Mouse (Mus musculus) layer of hippocampus, adult 2 months (tissue): ENCODE data around the gene Adam12. TPM values are rescaled to one million over a fixed set of nuclear protein-coding genes. Genes with fewer than 3 reads are reported as not detected.

Source experiments
- DNase-seq, 2 experiments: peaks; one replicate each; pipeline ENCODE4 v3.0.0; 2022; ENCODE audit warnings: low spot score in 2 of 2
- H3K27ac ChIP-seq: fragments of 200-600 bp; 2 replicates; pipeline ENCODE4 v1.8.1; 2022
- H3K4me3 ChIP-seq: fragments of 200-600 bp; 2 replicates; pipeline ENCODE4 v1.8.1; 2022; ENCODE audit warnings: mild to moderate bottlenecking
- CTCF ChIP-seq: fragments of 200-600 bp; conservative IDR thresholded peaks from 2 replicates; pipeline ENCODE4 v1.8.1; 2022; ENCODE audit warnings: antibody characterized with exemption, mild to moderate bottlenecking, moderate library complexity
- long read RNA-seq, 2 experiments: library from polyadenylated mRNA; stranded (forward); transcript quantifications; one replicate each; pipeline ENCODE4 v2.0.0; 2021; ENCODE audit warnings: borderline mapping rate in 2 of 2
- total RNA-seq, 2 experiments: library from RNA; stranded (reverse); gene quantifications; 2 replicates each; pipeline ENCODE4 v1.2.3; 2021

Gene Adam12
- 1 to 10 TPM; 7.8 to 9.0 TPM for total RNA-seq
- long read RNA-seq, experiment 1, full-length matches to known transcripts: 4 of 6 reads
- long read RNA-seq, experiment 1, partial matches to known transcripts: 1 of 6 reads
- long read RNA-seq, experiment 1, other reads (novel, unspliced or antisense): 1 of 6 reads
- long read RNA-seq, experiment 2, full-length matches to known transcripts: 2 of 3 reads
- long read RNA-seq, experiment 2, partial matches to known transcripts: 0 of 3 reads
- long read RNA-seq, experiment 2, other reads (novel, unspliced or antisense): 1 of 3 reads

DNA sequence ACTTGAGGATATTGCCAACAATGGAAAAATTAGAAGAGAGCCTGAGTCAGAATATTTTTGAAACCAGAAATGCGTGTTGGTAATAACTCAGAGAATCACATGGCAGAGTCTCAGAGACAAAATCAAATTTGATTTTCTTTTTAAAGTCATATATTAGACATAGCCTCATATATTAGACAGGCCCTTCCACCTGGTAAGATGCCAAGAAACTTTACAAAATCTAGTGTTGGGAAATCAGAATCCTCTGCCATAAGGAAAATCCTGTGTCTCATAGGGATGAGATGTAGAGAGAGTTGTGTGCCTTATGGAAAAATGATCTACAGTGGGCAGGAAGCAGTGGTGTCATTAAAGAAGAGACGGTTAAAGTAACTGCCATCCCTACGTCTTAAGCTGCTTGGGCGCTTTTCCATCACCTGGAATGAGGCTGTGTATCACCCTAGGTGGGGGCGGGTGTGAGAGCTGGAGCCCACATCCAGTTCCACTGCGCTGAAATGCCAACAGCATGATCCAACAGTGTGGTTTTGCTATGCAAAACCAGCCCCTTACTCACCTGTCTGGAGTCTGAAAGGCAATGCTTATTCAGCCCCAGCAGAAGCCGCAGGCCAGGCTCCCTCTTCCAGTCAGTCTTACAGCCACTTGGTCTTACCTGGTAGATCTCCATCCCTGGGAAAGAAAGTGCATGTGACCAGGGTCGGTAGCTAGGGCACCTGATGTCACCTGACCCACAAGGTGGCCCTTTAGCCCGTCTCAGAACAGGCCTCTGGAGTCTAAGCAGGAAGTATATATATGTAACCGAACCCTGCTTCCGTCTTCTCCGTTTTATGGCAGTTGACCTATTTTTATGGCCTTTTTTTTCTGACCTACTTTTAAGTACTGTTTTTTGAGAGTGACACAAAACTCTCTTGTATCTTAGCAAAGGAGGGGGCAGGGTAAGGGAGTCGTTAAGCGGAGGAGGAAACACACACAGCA lies at the start of gene Adam12:
TSS of gene Adam12 (minus strand) at position 769 of the 969 bp plus-strand sequence.
- TF ChIP-seq CTCF: no peak
- no peak within 1 kb of the TSS for H3K27ac ChIP-seq
- H3K4me3 ChIP-seq: no peak within 1 kb of the TSS
- DNase-seq: no peak

DNA sequence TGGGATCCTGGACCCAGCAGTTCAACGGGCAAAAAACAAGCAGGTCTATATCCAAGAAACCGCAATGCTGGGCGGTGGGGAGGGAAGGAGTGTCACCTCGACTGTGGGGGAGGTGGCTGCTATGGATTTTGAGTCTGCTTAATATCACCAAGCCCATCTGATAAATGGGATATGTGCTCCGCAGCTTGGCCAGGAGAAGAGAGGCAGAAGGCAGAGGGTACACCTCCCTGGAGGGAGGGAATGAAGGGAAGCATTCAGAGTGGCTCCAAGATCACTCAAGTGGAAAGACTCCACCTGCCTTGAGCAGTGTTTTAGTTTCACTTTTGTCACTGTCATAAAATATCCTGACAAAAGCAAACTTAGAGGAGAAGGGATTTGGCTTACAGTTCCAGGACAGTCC lies 41.0 kb upstream of the Adam12 start:
- Histone ChIP-seq H3K4me3 (no peak overlapping the region), H3K27ac (no peak overlapping the region)
- DNase-seq: no peak
- TF ChIP-seq CTCF: no peak

DNA sequence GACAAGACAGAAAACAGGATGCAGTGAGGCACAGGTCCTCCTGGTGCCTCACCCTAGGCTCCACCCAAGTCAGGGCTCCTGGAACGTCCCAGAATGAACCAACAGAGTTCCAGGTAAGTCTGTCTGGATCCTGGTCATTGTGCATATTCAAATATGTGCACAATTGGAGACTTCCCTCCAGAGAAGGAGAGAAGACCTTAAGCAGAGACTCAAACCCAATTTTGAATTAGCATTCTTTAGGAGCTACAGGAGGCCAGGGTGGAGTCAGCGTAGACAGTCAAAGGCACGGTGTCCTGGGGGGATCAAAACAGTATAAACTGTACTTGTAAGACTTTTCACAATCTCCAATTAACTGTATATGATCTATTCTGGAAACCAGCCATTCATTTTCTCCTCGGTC lies 40.5 kb upstream of the Adam12 start:
- H3K4me3 ChIP-seq: no peak overlapping the region
- H3K27ac ChIP-seq: no peak overlapping the region
- TF ChIP-seq CTCF: no peak
- DNase-seq: no peak

DNA sequence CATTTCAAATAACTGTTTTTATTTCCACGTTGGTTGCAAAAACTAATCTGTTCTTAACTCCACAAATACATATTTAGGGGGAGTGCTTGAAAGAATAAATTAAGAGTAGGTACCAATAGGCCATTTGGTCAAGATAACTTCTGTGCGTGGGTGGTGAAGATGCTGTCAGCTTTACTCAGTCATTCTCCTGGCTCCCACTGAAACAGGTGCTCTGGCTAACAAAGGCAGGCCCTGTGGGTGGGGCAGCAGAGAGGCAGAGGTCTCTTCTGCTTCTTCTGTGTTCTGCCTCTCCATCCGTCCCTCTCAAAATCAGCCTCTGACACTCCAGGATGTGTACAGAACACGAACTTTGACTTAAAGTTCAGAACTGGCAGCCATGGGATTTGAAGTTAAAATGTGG lies 33.8 kb upstream of the Adam12 start:
- Histone ChIP-seq H3K4me3 (no peak overlapping the region), H3K27ac (no peak overlapping the region)
- TF ChIP-seq CTCF: no peak
- DNase-seq: no peak

DNA sequence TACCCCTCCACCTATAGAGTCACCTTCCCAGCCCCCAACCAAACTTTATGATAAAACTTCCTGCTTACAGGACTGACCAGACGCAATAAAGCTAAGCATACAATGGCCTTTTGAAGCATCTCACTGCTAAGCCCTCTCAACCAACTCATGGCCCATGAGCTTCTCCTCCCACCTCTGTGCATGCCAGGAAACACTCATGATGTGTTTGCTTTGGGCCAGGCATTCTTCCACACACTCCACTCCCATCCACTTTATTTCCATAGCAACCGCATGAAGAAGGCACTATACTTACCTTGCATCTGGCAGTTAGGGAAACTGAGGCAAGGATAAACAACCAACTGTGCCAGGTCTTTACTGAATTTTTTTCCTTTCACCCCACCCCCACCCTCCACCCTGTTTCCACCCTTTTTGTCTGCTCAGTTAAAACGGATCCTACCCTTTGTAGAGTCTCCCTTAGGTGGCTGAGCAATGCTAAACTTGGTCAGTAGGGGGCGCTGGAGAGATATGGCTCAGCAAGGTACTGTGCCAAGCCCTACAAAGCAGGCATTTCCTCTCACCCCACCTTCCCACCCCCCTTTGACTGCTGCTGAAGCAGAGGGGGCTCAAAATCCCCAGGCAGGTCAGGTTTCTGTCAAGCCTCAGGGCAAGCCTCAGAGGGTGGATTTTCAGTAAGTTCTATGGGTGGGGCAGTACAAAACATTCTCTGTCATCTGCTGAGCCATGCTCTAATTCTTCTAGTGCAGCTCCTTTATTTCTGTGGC lies 31.4 kb upstream of the Adam12 start:
- Histone ChIP-seq H3K27ac (no peak overlapping the region), H3K4me3 (no peak overlapping the region)
- DNase-seq: peak; percentile 26 to 81
- TF ChIP-seq CTCF: peak; percentile 82

DNA sequence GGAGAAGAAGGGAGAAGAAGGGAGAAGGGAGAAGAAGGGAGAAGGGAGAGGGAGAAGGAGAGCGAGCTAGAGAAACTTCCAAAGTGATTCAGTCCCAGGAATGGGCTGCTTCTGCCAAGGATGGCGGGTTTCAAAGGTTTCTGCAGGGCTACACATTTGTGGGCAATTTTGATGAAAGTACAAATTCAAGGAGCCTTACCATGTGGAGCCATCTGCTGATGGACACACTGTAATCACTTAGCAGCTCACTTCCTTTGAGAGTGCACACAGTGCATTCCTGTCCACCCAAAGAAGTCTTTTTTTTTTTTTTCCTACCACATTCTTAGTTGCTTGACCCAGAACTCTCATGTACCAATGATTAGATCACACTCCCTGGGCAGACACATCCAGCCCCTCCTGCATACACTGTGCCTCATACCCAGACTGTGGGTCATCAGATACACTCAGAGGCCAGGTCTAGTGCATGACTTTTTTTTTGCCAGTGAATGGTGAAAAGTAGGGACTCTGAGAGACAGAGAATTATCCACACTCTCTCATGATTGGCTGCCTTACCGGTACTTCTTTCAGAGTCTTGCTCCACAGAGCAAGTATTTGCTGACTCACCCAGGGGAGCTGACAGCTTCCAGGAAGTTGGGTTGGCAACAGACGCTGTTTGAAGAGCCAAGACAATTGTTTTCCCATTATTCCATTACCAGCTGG lies 29.2 kb upstream of the Adam12 start:
- DNase-seq: peak; percentile 29 to 31
- H3K27ac ChIP-seq: no peak overlapping the region
- TF ChIP-seq CTCF: no peak; the same call in 1 of the 2 replicates
- H3K4me3 ChIP-seq: no peak overlapping the region

DNA sequence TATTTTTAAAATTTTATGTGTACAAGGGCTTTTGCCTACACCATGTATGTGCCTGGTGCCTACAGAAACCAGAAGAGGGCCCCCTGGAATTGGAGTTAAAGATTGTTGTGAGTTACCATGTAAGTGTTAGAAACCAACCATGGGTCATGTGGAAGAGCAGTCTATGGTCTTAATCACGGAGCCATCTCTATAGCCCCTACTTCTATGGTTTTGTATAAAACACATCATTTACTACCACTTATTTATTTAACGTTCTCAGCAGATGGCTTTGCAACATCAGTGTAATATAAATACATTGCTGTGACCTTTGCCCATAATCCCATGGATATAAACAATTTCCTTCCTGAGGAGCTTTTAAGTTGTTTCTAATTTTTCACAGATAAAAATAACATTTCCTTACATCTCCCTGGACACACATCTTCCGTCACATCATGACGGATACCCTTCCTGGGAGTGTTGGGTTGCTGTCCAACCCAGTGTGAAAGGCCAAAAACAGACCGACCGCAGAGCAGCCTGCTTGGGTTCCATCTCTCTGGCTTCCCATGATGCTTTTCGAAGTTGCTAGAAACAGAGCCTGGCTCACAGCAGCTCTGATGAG lies 18.4 kb upstream of the Adam12 start:
- no peak overlapping the region for H3K4me3 ChIP-seq
- H3K27ac ChIP-seq: no peak overlapping the region
- DNase-seq: no peak
- TF ChIP-seq CTCF: no peak

DNA sequence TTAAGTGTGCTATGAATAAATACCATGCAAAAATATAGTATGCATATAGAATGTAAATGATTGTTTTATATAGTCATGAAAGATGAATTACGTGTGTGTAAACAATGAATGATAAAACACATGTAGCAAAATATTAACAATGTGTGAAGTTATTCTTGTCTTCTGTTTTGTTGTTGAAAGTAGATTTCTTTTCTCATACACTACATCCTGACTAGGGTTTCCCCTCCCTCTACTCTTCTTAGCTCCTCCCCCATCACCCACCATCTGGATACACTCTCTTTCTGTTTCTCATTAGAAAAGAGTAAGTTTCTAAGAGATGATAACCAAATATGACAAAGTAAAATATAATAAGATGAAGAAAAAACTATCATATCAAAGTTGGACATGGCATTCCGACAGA lies 16.1 kb upstream of the Adam12 start:
- no peak overlapping the region for H3K27ac ChIP-seq
- DNase-seq: no peak
- no peak for TF ChIP-seq CTCF
- H3K4me3 ChIP-seq: no peak overlapping the region

DNA sequence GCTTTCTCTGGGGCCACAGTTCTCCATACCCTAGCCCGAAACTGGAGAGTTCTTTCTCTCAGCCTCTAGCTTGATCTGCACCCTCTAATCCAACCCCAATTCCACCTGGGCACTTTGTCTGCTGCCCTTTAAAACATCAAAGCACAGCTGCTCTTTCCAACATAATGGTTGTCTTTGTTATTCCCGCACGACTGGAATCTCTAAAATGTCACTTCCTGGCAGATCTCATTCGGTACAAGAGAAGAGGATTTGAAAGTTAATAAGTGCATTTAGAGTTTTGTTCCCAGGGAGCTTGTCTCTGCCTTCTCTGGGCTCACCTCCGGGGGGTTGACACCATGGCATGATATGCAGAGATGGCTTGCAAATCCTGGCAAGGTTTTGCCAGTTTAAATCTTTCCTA lies 14.7 kb upstream of the Adam12 start:
- no peak for DNase-seq
- Histone ChIP-seq H3K4me3 (no peak overlapping the region), H3K27ac (no peak overlapping the region)
- no peak for TF ChIP-seq CTCF

DNA sequence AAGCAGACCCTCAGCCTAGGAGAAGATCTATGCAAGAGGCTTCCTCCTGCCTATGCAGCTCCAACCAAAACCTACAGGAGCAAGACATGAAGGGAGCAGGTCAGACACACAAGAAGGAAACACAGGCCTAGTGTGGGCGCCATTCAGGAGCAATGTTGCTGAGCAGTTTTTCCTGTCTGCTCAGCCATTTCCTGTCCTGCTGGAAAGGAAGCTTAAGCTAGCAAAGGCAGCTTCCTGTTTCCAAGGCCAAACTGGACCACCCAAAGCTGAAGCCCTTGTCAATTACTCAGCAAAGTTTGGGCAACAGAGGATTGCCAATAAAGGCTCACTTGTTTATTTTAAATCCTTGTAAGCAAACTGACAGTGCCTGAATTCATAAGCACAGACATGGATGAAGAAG lies 10.8 kb upstream of the Adam12 start:
- no peak for DNase-seq
- no peak for TF ChIP-seq CTCF
- Histone ChIP-seq H3K27ac (no peak overlapping the region), H3K4me3 (no peak overlapping the region)

DNA sequence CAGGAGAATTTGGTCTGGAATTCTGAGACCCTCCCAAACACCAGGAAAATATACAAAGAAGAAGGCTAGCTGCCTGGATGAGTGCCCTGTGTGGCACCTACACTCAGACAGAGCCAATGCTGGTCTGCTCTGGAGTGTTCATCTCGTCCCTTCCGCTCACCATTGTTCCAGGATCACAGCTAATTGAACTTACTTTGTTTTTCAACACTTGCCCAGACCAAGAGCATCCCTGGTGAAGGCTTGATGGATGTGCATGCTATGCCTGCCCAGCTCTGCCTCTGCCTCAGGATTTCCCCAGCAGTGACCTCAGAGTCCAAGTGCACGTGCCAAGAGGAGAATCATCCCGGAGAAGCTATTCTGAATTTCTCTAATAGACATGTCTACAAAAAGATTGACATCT lies 9.3 kb upstream of the Adam12 start:
- no peak for TF ChIP-seq CTCF

DNA sequence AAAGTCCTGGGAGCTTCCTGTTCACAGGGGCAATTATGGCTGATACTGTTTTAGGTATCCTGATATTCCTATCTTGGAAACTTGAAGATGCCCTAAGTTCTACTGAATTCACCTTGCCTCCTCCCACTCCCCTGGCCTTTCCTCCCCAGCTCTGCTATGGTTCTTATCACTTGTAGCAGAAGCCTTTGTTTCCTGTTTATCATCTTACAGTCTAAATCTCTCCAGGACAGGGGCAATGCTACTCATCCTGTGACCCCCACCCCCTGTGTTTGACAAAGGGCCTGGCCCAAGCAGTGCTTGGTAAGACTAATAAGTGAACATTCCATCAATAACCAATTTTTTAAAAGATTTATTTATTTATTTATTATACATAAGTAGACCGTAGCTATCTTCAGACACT lies 8.6 kb upstream of the Adam12 start:
- no peak for TF ChIP-seq CTCF

More for the DNA sequence above, 9.3 kb upstream of the Adam12 start:
- DNase-seq: no peak
- Histone ChIP-seq H3K4me3 (no peak overlapping the region), H3K27ac (no peak overlapping the region)

More for the DNA sequence above, 8.6 kb upstream of the Adam12 start:
- Histone ChIP-seq H3K27ac (no peak overlapping the region), H3K4me3 (no peak overlapping the region)
- DNase-seq: no peak
